Mouse (Mus musculus) regulatory T cell (primary cell): ENCODE measurements around the gene Srrm1.
"Not testable (repeated sequence)": the region's sequence is repeated elsewhere in the genome, so short reads cannot be mapped to it uniquely, and the experiment has no call there.

Experiments
- in situ Hi-C: fragments of 300-600 bp; cut with MboI, MseI; formaldehyde crosslinking; loops from one replicate; pipeline ENCODE4 v1.15.1; 2025; ENCODE audit warnings: high pct_unique_total_duplicates

Srrm1 gene

DNA sequence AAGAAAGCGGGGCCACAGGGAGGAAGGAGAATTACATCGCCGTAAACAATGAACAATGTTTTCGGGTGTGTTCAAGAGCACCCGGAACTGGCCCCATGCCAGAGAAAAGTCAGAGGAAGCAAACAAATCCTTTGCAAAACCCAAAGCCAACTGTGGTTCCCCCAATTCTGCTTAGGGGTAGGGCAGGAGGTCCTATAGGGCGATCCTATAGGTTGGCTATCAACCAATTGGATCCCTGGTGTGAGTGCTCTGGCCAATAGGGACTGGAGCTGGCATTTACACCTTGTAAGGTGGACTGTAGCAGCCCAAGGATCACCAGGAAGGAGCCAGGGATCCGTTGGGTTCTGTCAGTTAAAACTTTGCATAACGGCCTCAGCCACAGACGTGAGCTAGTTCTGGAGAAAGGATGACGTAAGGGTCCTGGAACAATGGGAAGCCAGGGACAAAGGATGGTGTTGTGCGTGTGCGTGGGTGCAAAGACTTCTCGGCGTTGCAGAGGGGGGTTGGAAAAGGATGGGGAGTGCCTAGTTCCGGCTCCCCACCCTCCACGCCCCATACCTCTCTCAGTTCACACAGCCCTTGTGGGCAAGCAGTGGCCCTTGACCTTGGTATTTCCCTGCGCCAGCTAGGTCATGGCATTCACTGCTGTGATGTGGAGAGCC, 46.0 kb downstream of the Srrm1 start:
- in situ Hi-C loops, result loop anchor here (10.0 kb wide), 1 partner anchor 362 kb away; no protein-coding TSS in a partner anchor

DNA sequence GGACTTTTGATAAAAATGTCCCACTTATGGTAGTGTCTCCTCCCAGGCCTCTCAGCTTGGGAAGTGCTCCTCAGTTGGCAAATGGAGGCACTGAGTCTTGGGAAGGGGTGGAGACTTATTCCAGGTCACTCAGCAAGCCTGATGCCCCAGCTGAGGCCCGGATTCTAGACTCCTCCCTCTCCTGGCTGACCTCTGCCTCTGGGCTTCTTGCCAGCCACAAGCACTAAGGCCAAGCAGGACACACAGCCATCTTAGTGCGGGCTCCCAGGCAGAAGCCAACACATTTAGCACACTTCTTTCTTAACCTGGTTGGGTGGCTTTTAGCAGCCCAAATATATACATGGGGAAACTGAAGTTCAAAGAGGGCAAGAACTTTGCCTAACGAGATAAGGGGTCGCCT, 46.6 kb downstream of the Srrm1 start:
- in situ Hi-C loops, result loop anchor here (10.0 kb wide), 1 partner anchor 362 kb away; no protein-coding TSS in a partner anchor

GRCm38 (mm10) chr4:135302261-135302660, 50.9 kb downstream of the Srrm1 start:
- in situ Hi-C loops, result loop anchor here (10.0 kb wide), 1 partner anchor 357 kb away; no protein-coding TSS in a partner anchor

DNA sequence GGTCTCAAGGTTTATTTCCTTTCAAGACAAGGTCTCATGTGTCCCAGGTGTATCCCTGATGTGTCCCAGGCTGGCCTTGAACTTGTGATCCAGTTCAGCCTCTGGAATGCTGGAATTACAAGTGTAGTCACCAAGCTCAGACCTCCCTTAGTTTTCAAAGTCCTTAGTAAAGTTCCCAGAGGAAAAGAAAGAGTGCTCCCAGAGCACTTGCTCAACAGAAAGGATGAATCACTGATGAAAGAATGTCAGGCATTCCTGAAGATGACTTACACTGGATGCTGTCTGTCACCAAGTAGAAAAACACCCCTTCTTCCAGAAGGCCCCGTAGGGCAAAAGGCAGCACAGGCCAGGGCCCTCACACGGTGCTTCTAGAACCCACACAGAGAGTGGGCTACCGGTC, 52.0 kb downstream of the Srrm1 start:
- in situ Hi-C loops, result loop anchor here (10.0 kb wide), 1 partner anchor 356 kb away; no protein-coding TSS in a partner anchor

- in situ Hi-C loops, result loop anchor here (10.0 kb wide), 1 partner anchor 356 kb away; no protein-coding TSS in a partner anchor
These were observed 52.7 kb downstream of the Srrm1 start for GRCm38 (mm10) chr4:135300248-135301041.

DNA sequence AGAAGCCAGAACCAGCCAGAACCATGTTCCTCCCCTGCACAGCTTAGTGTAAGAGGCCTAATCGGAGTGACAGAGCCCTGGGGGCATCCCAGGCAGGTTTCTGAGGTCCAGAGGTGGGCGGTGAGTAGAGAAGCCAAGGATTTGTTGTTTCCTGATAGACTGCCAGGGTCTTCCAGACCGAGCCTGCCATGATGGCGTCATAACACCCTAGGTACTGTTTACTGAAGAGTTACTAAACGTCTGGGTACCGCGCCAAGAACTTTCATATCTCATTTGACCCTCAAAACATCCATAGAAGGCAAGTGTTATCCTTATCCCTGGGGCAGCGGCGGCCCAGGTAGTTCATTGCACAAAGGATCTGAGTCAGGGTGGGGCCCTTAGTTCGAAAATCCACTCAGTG, 54.4 kb downstream of the Srrm1 start:
- in situ Hi-C loops, result no loop called here

DNA sequence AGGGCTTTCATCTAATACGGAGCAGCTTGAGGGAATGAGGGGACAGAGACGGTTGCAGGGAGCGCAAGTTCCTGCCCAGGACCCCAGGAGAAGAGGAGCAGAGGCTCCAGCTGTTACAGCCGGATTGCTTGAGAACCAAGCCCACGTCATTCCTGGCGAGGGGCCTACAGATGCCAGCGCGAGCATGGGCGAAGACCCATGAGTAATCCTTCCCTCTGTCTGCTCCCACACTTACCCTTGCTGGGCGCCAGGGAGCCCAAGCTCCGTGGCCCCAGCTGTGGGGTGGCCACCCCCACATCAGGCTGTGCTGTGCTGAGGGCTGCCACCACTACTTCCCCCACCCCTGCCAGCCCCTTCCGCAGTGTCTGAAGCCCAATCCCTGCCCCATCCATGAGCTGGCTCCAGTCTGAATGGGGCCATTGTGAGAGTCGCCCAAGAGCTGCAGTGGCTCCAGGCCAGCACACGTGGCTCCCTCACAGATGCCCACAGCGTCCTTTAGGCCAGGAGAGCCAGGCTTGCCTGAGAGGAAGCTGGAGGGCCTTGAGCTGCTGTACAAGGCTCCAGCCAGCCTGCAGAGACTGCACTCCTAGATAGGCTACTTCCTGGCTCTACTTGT, 55.1 kb downstream of the Srrm1 start:
- in situ Hi-C loops, result no loop called here

DNA sequence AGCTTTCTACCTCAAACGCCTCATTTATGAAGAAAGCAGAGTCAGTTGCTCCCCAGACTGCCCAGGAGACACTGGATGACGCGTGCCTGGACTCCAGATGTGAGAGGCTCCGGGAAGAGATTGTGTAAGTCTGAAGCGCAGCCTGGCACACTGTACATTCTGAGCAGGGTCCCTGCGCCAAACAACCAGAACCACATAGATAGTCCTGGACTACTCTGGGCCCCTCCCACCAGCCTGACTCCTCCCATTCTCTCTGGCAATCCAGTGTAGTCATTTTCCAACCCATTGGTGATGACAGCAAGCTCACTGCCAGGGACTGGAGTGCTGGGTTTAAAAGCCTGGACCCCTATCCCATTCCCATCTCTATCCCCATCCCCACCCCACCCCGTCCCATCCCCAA, 56.0 kb downstream of the Srrm1 start:
- in situ Hi-C loops, result no loop called here

DNA sequence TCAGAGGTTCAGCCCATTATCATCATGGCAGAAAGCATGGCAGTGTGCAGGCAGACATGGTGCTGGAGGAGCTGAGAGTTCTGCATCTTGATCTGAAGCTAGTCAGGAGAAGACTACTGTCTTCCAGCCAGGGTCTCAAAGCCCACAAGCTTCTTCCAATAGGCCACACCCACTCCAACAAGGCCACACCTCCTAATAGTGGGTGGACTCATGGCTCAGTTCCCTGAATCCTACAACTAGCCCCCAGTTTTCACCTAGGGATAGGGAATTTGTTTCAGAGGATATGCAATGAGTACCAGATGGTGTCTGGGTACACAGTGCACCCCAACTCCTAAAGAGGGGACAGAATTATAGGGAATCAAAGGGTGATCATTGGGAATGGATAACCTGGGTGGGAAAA, 56.6 kb downstream of the Srrm1 start:
- in situ Hi-C loops, result no loop called here

DNA sequence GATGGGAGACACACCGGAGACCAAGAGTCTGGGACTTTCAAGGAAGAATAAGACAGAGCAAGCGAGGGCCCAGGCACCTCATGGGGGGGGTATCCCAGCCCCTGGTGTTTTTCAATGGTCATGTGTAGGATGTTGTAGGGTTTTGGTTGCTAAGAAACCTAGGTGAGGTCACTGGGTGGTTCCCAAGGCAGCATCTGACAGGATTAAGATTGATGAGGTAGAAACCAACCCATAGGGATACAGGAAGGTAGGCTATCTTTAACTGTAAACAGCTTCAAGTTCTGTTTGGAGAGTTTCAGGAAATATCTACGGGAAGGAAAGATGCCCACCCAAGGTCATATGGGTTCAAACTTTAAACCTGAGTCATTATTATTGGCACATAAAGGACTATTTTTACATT, 59.3 kb downstream of the Srrm1 start:
- in situ Hi-C loops, result no loop called here

GRCm38 (mm10) chr4:135292477-135293089, 60.5 kb downstream of the Srrm1 start:
- in situ Hi-C loops, result no loop called here

DNA sequence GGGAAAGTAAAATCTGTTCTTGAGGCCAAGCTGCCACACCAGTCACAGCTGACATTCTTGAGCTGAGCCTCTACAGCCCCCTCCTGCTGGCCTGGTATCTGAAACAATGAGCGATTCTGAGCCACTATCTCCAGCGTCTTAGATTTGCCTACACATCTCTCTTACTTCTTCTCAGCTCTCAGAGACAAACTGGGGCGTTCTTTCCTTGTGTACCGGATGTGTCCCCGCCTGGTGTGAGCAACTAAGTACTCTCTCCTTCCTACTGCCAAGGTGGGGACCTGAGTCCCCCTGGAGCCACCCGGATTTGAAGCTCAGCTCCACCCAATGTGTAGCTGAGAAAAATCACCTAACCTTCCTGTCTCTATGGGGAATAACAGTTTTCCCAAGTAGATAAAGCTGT, 61.3 kb downstream of the Srrm1 start:
- in situ Hi-C loops, result no loop called here

- in situ Hi-C loops, result no loop called here
These were observed 61.9 kb downstream of the Srrm1 start for GRCm38 (mm10) chr4:135291199-135291598.

DNA sequence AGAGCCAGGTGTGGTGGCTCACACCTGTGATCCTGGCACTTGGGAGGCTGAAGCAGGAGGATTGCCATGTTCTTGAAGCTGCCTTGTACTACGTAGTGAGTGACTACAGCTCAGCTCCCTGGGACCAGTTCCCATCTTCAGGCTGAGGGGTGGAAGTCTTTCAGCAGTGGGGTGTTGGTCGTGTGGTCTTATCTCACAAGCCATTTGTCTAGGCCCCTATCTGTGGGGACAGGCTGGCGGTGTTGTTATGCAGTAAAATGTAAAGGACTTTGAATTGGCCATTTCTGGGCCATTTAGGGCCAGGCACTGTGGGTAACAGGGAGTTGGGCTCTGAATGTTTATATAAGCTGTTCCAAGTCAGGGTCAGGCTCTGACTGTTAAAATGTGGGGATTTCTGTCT, 65.1 kb downstream of the Srrm1 start:
- in situ Hi-C loops, result no loop called here

DNA sequence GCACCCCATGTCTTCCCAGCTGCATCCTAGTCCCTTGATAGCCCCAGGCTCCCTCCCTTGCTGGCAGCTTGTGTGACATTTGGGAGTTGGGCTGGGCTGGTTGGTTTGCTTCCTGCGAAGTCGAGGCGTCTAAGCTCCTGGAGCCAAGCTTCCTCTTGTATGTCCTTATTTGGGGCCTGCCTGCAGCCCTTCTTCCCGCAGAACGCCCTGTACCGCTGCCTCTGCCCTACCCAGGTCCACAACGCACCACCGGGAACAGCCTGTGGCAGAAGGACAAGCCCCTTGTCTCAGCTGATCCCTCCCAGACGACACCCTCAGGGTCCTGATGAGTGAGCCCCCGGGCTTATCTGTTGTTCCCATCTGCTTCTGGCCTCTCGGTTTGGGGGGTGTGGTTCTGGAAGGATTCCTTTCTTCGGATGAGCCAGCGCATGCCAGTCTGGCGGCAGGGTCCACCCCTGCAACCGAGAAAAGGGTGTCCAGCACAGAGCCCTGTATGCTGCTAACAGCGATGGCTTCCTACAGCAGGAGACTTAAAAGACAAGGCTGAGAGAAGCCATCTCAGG, 66.2 kb downstream of the Srrm1 start:
- in situ Hi-C loops, result no loop called here

- in situ Hi-C loops, result no loop called here
These were observed 67.0 kb downstream of the Srrm1 start for GRCm38 (mm10) chr4:135286033-135286622.

DNA sequence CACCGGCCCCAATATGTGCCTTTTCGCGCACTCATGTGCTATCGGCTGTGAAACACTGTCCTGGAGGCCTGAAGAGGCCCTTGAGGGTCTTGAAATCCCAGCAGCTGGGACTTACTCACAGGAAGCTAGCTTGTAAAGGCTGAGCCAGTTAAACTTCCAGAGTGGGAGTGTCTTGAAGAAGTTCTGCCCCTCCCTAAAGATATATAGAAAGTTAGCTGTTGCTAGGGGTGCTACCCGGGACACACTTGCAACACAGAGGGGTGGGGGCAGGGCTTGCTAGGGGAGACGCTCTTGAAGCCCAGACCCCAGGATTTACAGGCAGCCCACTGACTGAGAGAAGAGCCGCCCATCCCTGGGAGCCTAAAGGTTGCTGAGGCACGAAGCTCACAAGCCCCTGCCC, 67.7 kb downstream of the Srrm1 start:
- in situ Hi-C loops, result no loop called here

DNA sequence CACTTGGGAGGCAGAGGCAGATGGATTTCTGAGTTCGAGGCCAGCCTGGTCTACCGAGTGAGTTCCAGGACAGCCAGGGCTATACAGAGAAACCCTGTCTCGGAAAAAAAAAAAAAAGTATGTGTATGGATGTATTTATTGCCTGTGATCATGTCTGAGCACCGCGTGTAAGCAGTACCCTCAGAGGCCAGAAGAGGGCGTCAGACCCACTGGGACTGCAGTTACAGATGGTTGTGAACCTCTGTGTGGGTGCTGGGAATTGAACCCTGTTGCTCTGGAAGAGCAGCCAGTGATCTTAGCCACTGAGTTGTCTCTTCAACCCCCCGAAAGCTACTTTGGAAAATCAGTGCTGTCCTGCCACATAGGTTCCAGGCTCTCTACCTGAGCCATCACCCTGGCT, 69.2 kb downstream of the Srrm1 start:
- in situ Hi-C loops, result no loop called here

DNA sequence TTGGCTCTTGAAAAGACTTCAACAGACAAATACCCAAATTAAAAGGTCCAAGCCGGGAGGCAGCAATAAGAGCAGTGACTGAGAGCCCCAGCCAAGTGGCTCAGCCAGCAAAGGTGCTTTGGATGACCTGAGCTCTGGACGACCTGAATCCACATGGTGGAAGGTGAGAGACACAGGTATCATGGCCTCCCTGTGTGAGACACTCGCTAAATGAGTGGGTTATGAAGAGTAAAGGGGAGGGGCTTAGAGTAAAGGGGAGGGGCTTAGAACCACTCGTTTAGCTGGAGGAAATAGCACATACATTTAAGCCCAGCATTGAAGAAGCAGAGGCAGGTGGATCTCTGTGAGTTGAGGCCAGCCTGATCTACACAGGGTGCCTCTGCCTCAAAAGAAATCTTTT, 69.7 kb downstream of the Srrm1 start:
- in situ Hi-C loops, result no loop called here

DNA sequence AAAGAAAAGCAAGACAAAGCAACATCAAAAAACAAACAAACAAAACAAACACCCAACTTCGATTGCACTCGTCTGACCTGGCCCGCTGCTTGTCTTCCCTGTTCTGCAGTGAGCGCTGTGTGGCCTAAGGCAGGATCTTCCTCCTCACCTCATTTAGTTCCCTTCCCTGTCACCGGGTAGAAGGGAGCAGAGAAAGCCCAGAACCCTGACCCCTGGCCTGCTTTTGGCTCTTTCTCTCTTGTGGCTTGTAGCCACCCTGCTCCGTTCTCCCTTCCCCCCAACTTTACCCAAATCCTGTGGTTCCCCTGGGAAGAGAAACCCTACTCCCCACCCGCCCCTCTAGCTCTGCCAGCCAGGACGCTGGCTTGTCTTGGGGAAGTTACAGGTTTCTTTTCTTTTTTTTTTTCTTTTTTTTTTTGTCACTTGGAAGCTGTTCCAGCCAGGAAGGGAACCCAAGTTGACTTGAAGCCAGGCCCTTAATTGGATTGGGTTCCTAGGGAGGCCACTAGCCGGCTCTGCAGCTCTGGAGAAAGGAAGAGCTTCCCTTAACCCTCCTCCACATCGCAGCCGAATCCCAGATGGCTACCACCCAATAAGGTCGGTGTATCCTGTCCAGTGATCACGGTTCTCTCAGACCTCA, 70.3 kb downstream of the Srrm1 start:
- in situ Hi-C loops, result no loop called here

DNA sequence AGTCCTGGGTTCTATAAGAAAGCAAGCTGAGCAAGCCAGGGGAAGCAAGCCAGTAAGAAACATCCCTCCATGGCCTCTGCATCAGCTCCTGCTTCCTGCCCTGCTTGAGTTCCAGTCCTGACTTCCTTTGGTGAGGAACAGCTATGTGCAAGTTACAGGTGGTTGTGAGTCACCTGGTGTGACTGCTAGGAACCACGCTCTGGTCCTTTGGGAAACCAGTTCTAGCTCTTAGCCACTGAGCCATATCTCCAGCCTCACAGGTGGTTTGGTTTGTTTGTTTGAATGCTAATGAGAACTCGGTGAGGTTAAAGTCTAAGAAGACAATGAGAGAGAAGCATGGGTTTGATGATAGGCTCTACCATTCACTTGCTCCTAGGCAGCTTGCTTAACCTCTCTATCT, 73.1 kb downstream of the Srrm1 start:
- in situ Hi-C loops, result not testable (repeated sequence)
